Mouse (Mus musculus) testis, adult 2 months (tissue): ENCODE results near the gene Osbpl9. TPM values are rescaled to one million over a fixed set of nuclear protein-coding genes. Genes with fewer than 3 reads are reported as not detected.

Experiments used
- H3K27ac ChIP-seq: fragments of 200-500 bp; 2 replicates; pipeline ENCODE4 v1.5.1; 2012; ENCODE audit warnings: low read depth, low read length; ENCODE audit not compliant: control insufficient read depth, insufficient read depth
- H3K27me3 ChIP-seq: fragments of 200-500 bp; 2 replicates; pipeline ENCODE4 v1.6.1; 2012; ENCODE audit warnings: mild to moderate bottlenecking, low read length, moderate library complexity; ENCODE audit not compliant: control insufficient read depth, insufficient read depth
- H3K36me3 ChIP-seq: fragments of 200-500 bp; 2 replicates; pipeline ENCODE4 v1.6.1; 2012; ENCODE audit warnings: mild to moderate bottlenecking, low read length; ENCODE audit not compliant: control insufficient read depth, insufficient read depth
- H3K4me1 ChIP-seq: fragments of 200-500 bp; 2 replicates; pipeline ENCODE4 v1.6.1; 2012; ENCODE audit warnings: low read length; ENCODE audit not compliant: control insufficient read depth, insufficient read depth
- H3K4me3 ChIP-seq: fragments of 200-500 bp; 2 replicates; pipeline ENCODE4 v1.5.1; 2012; ENCODE audit warnings: low read depth, mild to moderate bottlenecking, low read length, moderate library complexity, mixed read lengths; ENCODE audit not compliant: control insufficient read depth
- CTCF ChIP-seq: fragments of 200-500 bp; IDR thresholded peaks from 2 replicates; pipeline ENCODE4 v1.5.1; 2012; ENCODE audit warnings: low read depth, mild to moderate bottlenecking, inconsistent platforms, low read length, moderate library complexity; ENCODE audit not compliant: control insufficient read depth, insufficient read depth, insufficient replicate concordance
- POLR2A ChIP-seq: fragments of 200-500 bp; IDR thresholded peaks from 2 replicates; pipeline ENCODE4 v1.6.1; 2012; ENCODE audit warnings: low read depth, mild to moderate bottlenecking, inconsistent platforms, low read length, moderate library complexity; ENCODE audit not compliant: control insufficient read depth
- polyA plus RNA-seq: library from polyadenylated mRNA; depleted of rRNA; stranded (reverse); fragments of >200 nt; gene quantifications from 2 replicates; pipeline ENCODE4 v1.2.3, GENCODE M21; 2012

Osbpl9 gene
- polyA plus RNA-seq, 1 experiment, result 100 TPM

GRCm38 (mm10) chr4:109238428-109239268 is 36.6 kb upstream of the Osbpl9 start:
- Histone ChIP-seq H3K27ac (peak overlapping the region; percentile 76), H3K4me3 (no peak overlapping the region; the same call in 1 of the 2 replicates), H3K36me3 (no peaks in the 10 kb centered on the region), H3K4me1 (peaks cover 7% of the 10 kb centered on the region), H3K27me3 (no peaks in the 10 kb centered on the region)
- TF ChIP-seq CTCF (no peak), POLR2A (no peak)

- Histone ChIP-seq H3K4me3 (no peak overlapping the region), H3K27me3 (no peaks in the 10 kb centered on the region), H3K36me3 (no peaks in the 10 kb centered on the region), H3K4me1 (peaks cover 7% of the 10 kb centered on the region), H3K27ac (peak overlapping the region; percentile 44)
- no peak for TF ChIP-seq POLR2A
- TF ChIP-seq CTCF, result no peak
Observed at GRCm38 (mm10) chr4:109236186-109236879, 34.3 kb upstream of the Osbpl9 start.

GRCm38 (mm10) chr4:109234806-109235350 is 32.8 kb upstream of the Osbpl9 start:
- 0 out of 2 replicates have a peak overlapping the region, but pooled peaks have one; percentile 61 for H3K27ac ChIP-seq
- H3K27me3 ChIP-seq, result no peaks in the 10 kb centered on the region
- peaks cover 7% of the 10 kb centered on the region for H3K4me1 ChIP-seq
- H3K4me3 ChIP-seq, result no peak overlapping the region
- TF ChIP-seq CTCF (no peak), POLR2A (no peak)
- H3K36me3 ChIP-seq, result no peaks in the 10 kb centered on the region

- Histone ChIP-seq H3K27me3 (no peaks in the 10 kb centered on the region), H3K36me3 (no peaks in the 10 kb centered on the region), H3K27ac (peak within 1 kb of the TSS; percentile 63), H3K4me3 (no peak within 1 kb of the TSS), H3K4me1 (peaks cover 7% of the 10 kb centered on the region)
- TF ChIP-seq CTCF (no peak), POLR2A (no peak)
Observed at GRCm38 (mm10) chr4:109234185-109234584, 32.1 kb upstream of the Osbpl9 start, which contains the start of gene Calr4. Calr4 (plus strand) TSS chr4:109234485.

GRCm38 (mm10) chr4:109229766-109230279 is 27.8 kb upstream of the Osbpl9 start:
- Histone ChIP-seq H3K4me3 (no peak overlapping the region), H3K27me3 (no peaks in the 10 kb centered on the region), H3K4me1 (peaks cover 4% of the 10 kb centered on the region), H3K36me3 (no peaks in the 10 kb centered on the region), H3K27ac (no peak overlapping the region)
- TF ChIP-seq POLR2A, result no peak
- TF ChIP-seq CTCF, result no peak

GRCm38 (mm10) chr4:109226071-109226470 is 24.0 kb upstream of the Osbpl9 start:
- Histone ChIP-seq H3K4me3 (no peak overlapping the region), H3K27me3 (no peaks in the 10 kb centered on the region), H3K27ac (peak overlapping the region; percentile 71), H3K4me1 (peaks cover 4% of the 10 kb centered on the region), H3K36me3 (no peaks in the 10 kb centered on the region)
- no peak for TF ChIP-seq POLR2A
- no peak for TF ChIP-seq CTCF

GRCm38 (mm10) chr4:109225606-109226005 is 23.5 kb upstream of the Osbpl9 start:
- H3K27ac ChIP-seq, result peak overlapping the region; percentile 88
- TF ChIP-seq POLR2A, result 0 out of 2 replicates have a peak, but pooled peaks have one; percentile 5
- no peak for TF ChIP-seq CTCF
- no peak overlapping the region for H3K4me3 ChIP-seq
- no peaks in the 10 kb centered on the region for H3K27me3 ChIP-seq
- H3K4me1 ChIP-seq, result peaks cover 4% of the 10 kb centered on the region
- no peaks in the 10 kb centered on the region for H3K36me3 ChIP-seq
